Mouse (Mus musculus): ENCODE results near the gene Atg5. TPM values are rescaled to one million over a fixed set of nuclear protein-coding genes. Genes with fewer than 3 reads are reported as not detected.
A peak's percentile ranks its signal among the peaks of the same experiment; 100 is the strongest.

Gene Atg5
- polyA plus RNA-seq, 1 experiment from 2014 or later, result 53.7 TPM

DNA sequence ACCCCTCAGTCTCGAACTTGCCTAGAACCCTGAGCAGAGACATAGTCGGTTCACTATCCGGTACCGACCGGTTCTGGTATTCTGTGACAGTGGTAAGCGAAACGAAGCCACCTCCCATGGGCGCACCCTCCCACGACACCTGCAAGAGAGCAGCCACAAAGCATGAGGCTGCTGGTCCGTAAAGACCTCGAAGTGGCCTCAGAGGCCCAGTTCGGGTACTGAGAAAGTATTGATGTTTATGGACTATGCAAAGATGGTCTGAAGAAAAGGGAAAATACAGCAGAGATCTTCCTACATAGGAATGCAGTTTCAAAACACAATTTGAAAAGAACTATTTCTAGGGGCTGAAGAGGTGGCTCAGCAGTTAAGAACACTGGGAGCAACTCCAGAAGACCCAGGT lies 113.8 kb downstream of the Atg5 start:
- H3K4me2 ChIP-seq (replicated peaks), result no peak overlapping the region
- WGBS, result 91% methylated on average over 12 of the region's 12 CpGs
- H3K4me3 ChIP-seq (replicated peaks), result no peak overlapping the region
- H3K9ac ChIP-seq, result no peak overlapping the region
- H3K27ac ChIP-seq, result no peak overlapping the region
- 0 out of 2 replicates have a peak, but pooled peaks have one; percentile 21 for ATAC-seq
- no peaks in the 10 kb centered on the region for H3K36me3 ChIP-seq
- no peaks in the 10 kb centered on the region for H3K9me3 ChIP-seq
- no peaks in the 10 kb centered on the region for H3K27me3 ChIP-seq (replicated peaks)
- peaks cover 16% of the 10 kb centered on the region for H3K4me1 ChIP-seq (replicated peaks)

- Histone ChIP-seq H3K4me3 (replicated peaks) (no peak overlapping the region), H3K9me3 (no peaks in the 10 kb centered on the region), H3K4me2 (replicated peaks) (no peak overlapping the region), H3K36me3 (no peaks in the 10 kb centered on the region), H3K27me3 (replicated peaks) (no peaks in the 10 kb centered on the region), H3K27ac (no peak overlapping the region), H3K4me1 (replicated peaks) (peaks cover 16% of the 10 kb centered on the region), H3K9ac (no peak overlapping the region)
- no peak for ATAC-seq
- WGBS, result 73% methylated on average over 10 of the region's 10 CpGs
These were observed 115.1 kb downstream of the Atg5 start for GRCm38 (mm10) chr10:44383213-44383612.

DNA sequence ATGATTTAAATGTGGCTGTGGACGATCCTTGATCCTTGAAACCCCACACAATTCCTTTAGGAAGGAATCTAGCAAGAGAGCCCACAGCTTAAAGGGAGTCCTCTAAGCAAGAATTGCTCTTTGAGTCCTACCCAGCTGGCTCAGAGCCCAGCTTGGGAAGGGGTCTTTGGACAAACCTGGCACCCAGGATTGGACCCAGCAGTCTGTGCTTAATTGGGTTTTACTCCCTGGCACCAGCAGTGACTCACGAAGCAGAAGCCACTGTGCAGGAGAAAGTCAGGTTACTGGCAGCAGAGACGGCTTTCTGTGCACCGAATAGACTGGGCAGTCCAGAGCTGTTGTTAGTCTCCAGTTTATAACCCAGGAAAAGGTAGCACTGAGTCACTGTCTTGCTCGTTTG lies 117.1 kb downstream of the Atg5 start:
- Histone ChIP-seq H3K9me3 (no peaks in the 10 kb centered on the region), H3K36me3 (no peaks in the 10 kb centered on the region), H3K4me1 (replicated peaks) (peaks cover 13% of the 10 kb centered on the region), H3K9ac (no peak overlapping the region), H3K27ac (no peak overlapping the region), H3K4me2 (replicated peaks) (no peak overlapping the region), H3K27me3 (replicated peaks) (no peaks in the 10 kb centered on the region), H3K4me3 (replicated peaks) (no peak overlapping the region)
- whole genome bisulfite sequencing, result 76% methylated on average over 5 of the region's 5 CpGs
- ATAC-seq, result no peak

GRCm38 (mm10) chr10:44388706-44389233 lies 120.6 kb downstream of the Atg5 start:
- Histone ChIP-seq H3K4me2 (replicated peaks) (no peak overlapping the region), H3K36me3 (no peaks in the 10 kb centered on the region)
- 64% methylated on average over 11 of the region's 11 CpGs for WGBS

GRCm38 (mm10) chr10:44390286-44390685 lies 122.1 kb downstream of the Atg5 start:
- H3K27me3 ChIP-seq (replicated peaks), result no peaks in the 10 kb centered on the region
- H3K9me3 ChIP-seq, result no peaks in the 10 kb centered on the region
- no peak for ATAC-seq
- H3K4me2 ChIP-seq (replicated peaks), result no peak overlapping the region
- no peaks in the 10 kb centered on the region for H3K4me1 ChIP-seq (replicated peaks)
- no peak overlapping the region for H3K4me3 ChIP-seq (replicated peaks)
- H3K36me3 ChIP-seq, result no peaks in the 10 kb centered on the region
- WGBS, result 73% methylated on average over 5 of the region's 5 CpGs
- no peak overlapping the region for H3K9ac ChIP-seq
- H3K27ac ChIP-seq, result no peak overlapping the region

More at GRCm38 (mm10) chr10:44388706-44389233, 120.6 kb downstream of the Atg5 start:
- Histone ChIP-seq H3K27me3 (replicated peaks) (no peaks in the 10 kb centered on the region), H3K4me3 (replicated peaks) (no peak overlapping the region), H3K9ac (no peak overlapping the region), H3K4me1 (replicated peaks) (no peaks in the 10 kb centered on the region), H3K9me3 (no peaks in the 10 kb centered on the region), H3K27ac (no peak overlapping the region)
- no peak for ATAC-seq

DNA sequence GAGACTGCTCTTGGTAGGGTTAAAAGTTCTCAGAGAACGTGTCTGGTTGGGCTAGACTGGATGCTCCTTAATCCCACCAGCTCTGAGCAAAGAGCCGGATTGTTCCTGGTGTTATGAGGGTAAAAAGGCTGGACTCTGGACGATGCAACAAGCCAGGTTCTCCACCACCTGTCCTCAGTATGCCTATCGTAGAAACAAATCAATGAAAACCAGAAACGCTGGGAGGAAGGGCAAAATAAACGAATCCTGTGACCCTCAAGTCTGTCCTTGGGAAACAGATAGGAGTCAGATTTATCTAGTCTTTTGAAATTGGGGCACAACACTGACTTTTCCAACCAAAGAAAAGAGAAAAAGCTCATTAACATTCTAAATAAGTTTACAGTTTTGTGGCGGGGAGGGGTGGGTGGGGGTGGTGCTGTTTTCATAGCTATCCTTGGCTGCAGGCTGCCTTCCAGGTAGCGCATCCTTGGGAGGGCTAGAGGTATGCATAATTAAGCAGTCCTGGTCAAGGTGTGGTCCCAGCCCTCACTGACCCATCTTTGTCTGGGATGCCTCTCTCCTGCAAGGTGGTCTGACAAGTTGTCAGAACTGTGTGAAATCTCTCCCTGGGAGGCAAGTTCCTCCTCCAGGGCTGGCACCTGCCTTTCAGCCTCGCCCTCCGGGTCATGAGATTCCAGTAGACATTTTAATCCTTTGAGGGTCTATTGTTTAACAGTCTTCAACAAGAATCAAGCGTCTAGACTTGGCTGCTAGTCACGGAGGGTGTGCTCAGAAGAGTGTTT lies 123.5 kb downstream of the Atg5 start:
- WGBS, result 44% methylated on average over 12 of the region's 12 CpGs
- no peak for ATAC-seq
- no peaks in the 10 kb centered on the region for H3K9me3 ChIP-seq
- no peaks in the 10 kb centered on the region for H3K36me3 ChIP-seq
- H3K4me3 ChIP-seq (replicated peaks), result no peak overlapping the region
- H3K27me3 ChIP-seq (replicated peaks), result no peaks in the 10 kb centered on the region
- H3K4me2 ChIP-seq (replicated peaks), result no peak overlapping the region
- H3K9ac ChIP-seq, result no peak overlapping the region
- H3K4me1 ChIP-seq (replicated peaks), result no peaks in the 10 kb centered on the region
- H3K27ac ChIP-seq, result no peak overlapping the region

GRCm38 (mm10) chr10:44392855-44393254 lies 124.7 kb downstream of the Atg5 start:
- Histone ChIP-seq H3K36me3 (no peaks in the 10 kb centered on the region), H3K27ac (no peak overlapping the region), H3K4me2 (replicated peaks) (no peak overlapping the region), H3K9me3 (no peaks in the 10 kb centered on the region), H3K4me1 (replicated peaks) (no peaks in the 10 kb centered on the region), H3K9ac (no peak overlapping the region), H3K27me3 (replicated peaks) (no peaks in the 10 kb centered on the region), H3K4me3 (replicated peaks) (no peak overlapping the region)
- 83% methylated on average over 8 of the region's 8 CpGs for WGBS
- no peak for ATAC-seq

GRCm38 (mm10) chr10:44400119-44400518 lies 132.0 kb downstream of the Atg5 start:
- no peaks in the 10 kb centered on the region for H3K9me3 ChIP-seq
- H3K27ac ChIP-seq, result no peak overlapping the region
- H3K27me3 ChIP-seq (replicated peaks), result no peaks in the 10 kb centered on the region
- WGBS, result 74% methylated on average over 3 of the region's 3 CpGs
- no peak for ATAC-seq
- no peaks in the 10 kb centered on the region for H3K4me1 ChIP-seq (replicated peaks)
- H3K4me2 ChIP-seq (replicated peaks), result no peak overlapping the region
- no peaks in the 10 kb centered on the region for H3K36me3 ChIP-seq
- H3K4me3 ChIP-seq (replicated peaks), result no peak overlapping the region
- no peak overlapping the region for H3K9ac ChIP-seq

DNA sequence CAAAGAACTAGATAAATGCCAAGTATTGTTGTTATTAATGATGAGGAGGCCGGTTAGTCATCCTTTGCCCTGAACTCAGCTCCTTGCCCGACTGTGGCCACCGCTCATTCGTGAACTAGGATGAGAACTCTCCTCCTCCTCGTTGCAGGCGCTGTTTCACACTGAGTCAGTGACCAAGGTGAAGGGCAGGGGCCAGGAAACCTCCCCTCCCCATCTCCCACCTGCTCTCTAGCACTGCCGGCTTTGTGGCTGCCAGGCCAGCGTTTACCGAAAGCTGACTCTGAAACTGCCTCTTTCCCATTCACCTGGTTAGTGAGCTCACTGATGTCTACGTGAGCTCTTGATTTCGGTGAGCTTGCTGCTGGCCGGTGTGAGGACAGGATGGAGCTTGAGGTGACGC lies 132.4 kb downstream of the Atg5 start:
- no peak overlapping the region for H3K27ac ChIP-seq
- H3K4me3 ChIP-seq (replicated peaks), result no peak overlapping the region
- H3K4me1 ChIP-seq (replicated peaks), result no peaks in the 10 kb centered on the region
- H3K27me3 ChIP-seq (replicated peaks), result no peaks in the 10 kb centered on the region
- 62% methylated on average over 13 of the region's 13 CpGs for WGBS
- no peak overlapping the region for H3K4me2 ChIP-seq (replicated peaks)
- no peak overlapping the region for H3K9ac ChIP-seq
- H3K36me3 ChIP-seq, result no peaks in the 10 kb centered on the region
- no peaks in the 10 kb centered on the region for H3K9me3 ChIP-seq
- no peak for ATAC-seq

GRCm38 (mm10) chr10:44401600-44401999 lies 133.4 kb downstream of the Atg5 start:
- H3K9me3 ChIP-seq, result no peaks in the 10 kb centered on the region
- no peak overlapping the region for H3K4me2 ChIP-seq (replicated peaks)
- no peaks in the 10 kb centered on the region for H3K27me3 ChIP-seq (replicated peaks)
- 81% methylated on average over 10 of the region's 10 CpGs for WGBS
- H3K4me1 ChIP-seq (replicated peaks), result no peaks in the 10 kb centered on the region
- H3K27ac ChIP-seq, result no peak overlapping the region
- no peak overlapping the region for H3K4me3 ChIP-seq (replicated peaks)
- H3K9ac ChIP-seq, result no peak overlapping the region
- no peaks in the 10 kb centered on the region for H3K36me3 ChIP-seq
- ATAC-seq, result no peak

DNA sequence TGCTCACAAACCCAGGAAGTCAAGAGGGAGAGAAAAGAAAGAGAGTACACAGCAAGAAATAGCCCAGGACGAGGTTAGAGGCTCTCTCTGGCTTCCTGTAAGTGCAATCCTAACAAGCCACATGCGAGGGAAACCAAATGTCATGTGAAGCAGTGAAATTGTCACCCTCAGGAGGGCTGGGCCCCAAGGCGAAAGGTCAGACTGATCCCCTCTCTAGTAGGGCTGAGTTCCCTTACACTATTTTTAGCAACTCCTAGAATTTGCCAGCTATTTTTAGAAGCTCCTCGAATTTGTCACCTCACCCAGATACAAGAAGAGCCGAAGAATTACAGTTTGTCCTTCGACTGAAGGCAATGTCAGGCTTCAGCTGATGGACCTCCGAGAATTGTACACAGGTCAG lies 135.3 kb downstream of the Atg5 start:
- WGBS, result 65% methylated on average over 7 of the region's 7 CpGs

DNA sequence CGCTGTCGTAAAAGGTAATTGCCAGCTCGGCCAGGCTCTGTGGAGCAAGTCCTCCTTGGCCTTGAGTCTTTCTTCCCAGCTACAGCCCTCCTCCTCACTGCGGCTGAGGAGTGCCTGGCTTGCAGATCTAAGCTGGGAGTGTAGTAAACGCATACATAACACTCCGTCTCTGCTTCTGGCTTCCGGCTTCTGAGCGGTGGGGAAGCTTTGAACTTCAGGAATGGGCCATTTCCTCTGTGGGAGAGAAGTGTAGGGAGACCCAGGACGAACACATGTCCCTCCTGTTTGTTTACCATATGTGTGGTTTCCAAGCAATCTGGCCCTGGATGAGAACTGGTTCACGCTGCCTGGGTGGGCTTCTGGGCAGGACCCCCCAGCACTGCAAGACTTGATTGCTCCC lies 140.9 kb downstream of the Atg5 start:
- H3K4me3 ChIP-seq (replicated peaks), result no peak overlapping the region
- H3K9ac ChIP-seq, result no peak overlapping the region
- no peaks in the 10 kb centered on the region for H3K36me3 ChIP-seq
- H3K4me2 ChIP-seq (replicated peaks), result no peak overlapping the region
- no peak overlapping the region for H3K27ac ChIP-seq
- H3K4me1 ChIP-seq (replicated peaks), result no peaks in the 10 kb centered on the region
- peak; percentile 34; the same call in 1 of the 2 replicates for ATAC-seq
- H3K9me3 ChIP-seq, result no peaks in the 10 kb centered on the region
- 30% methylated on average over 10 of the region's 10 CpGs for WGBS
- no peaks in the 10 kb centered on the region for H3K27me3 ChIP-seq (replicated peaks)

More for the DNA sequence above, 135.3 kb downstream of the Atg5 start:
- Histone ChIP-seq H3K4me2 (replicated peaks) (no peak overlapping the region), H3K27me3 (replicated peaks) (no peaks in the 10 kb centered on the region), H3K9ac (no peak overlapping the region), H3K36me3 (no peaks in the 10 kb centered on the region), H3K27ac (no peak overlapping the region), H3K4me1 (replicated peaks) (no peaks in the 10 kb centered on the region), H3K9me3 (no peaks in the 10 kb centered on the region), H3K4me3 (replicated peaks) (no peak overlapping the region)
- ATAC-seq, result no peak

DNA sequence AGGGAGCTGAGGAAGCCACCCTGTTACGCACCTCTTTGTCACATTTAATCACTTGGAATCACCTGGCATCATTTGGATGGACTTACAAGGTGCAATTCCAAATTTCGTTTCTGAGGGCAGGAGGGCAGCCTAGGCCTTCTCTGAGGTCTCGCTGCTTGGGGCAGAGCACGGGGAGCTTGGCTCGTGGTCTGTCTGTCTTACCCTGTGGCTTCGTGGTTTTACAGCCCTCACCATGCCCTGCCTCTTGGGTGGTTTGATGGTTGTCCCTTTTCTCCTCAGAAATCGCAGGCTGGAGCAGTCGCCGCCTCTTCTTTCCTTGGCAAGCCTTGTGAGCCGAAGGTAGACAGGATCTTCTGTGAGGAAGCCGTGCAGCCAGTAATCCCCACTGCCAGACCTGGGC lies 141.8 kb downstream of the Atg5 start:
- Histone ChIP-seq H3K9ac (no peak overlapping the region), H3K4me1 (replicated peaks) (no peaks in the 10 kb centered on the region), H3K4me3 (replicated peaks) (no peak overlapping the region), H3K4me2 (replicated peaks) (no peak overlapping the region), H3K9me3 (no peaks in the 10 kb centered on the region), H3K36me3 (no peaks in the 10 kb centered on the region), H3K27ac (no peak overlapping the region), H3K27me3 (replicated peaks) (no peaks in the 10 kb centered on the region)
- ATAC-seq, result no peak
- WGBS, result 77% methylated on average over 11 of the region's 11 CpGs

All from intestine, embryonic 15.5 days (tissue).